Mouse (Mus musculus) kidney, embryonic 16.5 days (tissue): Measurements from ENCODE around the gene Slc4a1. TPM values are rescaled to one million over a fixed set of nuclear protein-coding genes. Genes with fewer than 3 reads are reported as not detected.

Experiments
- microRNA-seq: library from miRNA; unstranded; fragments of <30 nt; microRNA quantifications from one replicate; pipeline ENCODE4, GENCODE M21; 2016
- polyA plus RNA-seq: library from polyadenylated mRNA; unstranded; fragments of >200 nt; fragmentation: Nextera tagmentation; extraction: Ambion mirVana; gene quantifications from 2 replicates; pipeline ENCODE4 v1.2.1, GENCODE M21; 2015

Gene Slc4a1
- polyA plus RNA-seq, 1 experiment from 2014 or later = 9.0 TPM

Small RNA genes within 50 kb of the gene (microRNA-seq; reads per million reads assigned to microRNA genes)
- gene Mir6930 = not detected

Other genes with a start within 250 kb of the Slc4a1 start
- 0.10 and 0.17 TPM in 2 replicates for gene Nags, start 220.7 kb downstream of the Slc4a1 start, polyA plus RNA-seq
- 42.7 and 43.1 TPM in 2 replicates for gene Tmem101, start 209.8 kb downstream of the Slc4a1 start, polyA plus RNA-seq
- 90.2 and 108 TPM in 2 replicates for gene Lsm12, start 180.9 kb downstream of the Slc4a1 start, polyA plus RNA-seq
- 46.0 and 49.9 TPM in 2 replicates for gene G6pc3, start 176.6 kb downstream of the Slc4a1 start, polyA plus RNA-seq
- 51.5 and 59.8 TPM in 2 replicates for gene Hdac5, start 136.0 kb downstream of the Slc4a1 start, polyA plus RNA-seq
- gene BC030867, start 117.3 kb downstream of the Slc4a1 start, polyA plus RNA-seq = 21.2 and 24.6 TPM in 2 replicates
- gene Asb16, start 97.5 kb downstream of the Slc4a1 start, polyA plus RNA-seq = not detected in 2 replicates
- 64.4 and 66.7 TPM in 2 replicates for gene Tmub2, start 81.3 kb downstream of the Slc4a1 start, polyA plus RNA-seq
- gene Atxn7l3, start 69.6 kb downstream of the Slc4a1 start, polyA plus RNA-seq = 12.4 and 13.3 TPM in 2 replicates
- 94.7 and 97.3 TPM in 2 replicates for gene Ubtf, start 46.5 kb downstream of the Slc4a1 start, polyA plus RNA-seq
- gene Rundc3a, start 27.2 kb upstream of the Slc4a1 start, polyA plus RNA-seq = 3.3 and 3.9 TPM in 2 replicates
- gene Slc25a39, start 41.7 kb upstream of the Slc4a1 start, polyA plus RNA-seq = 337 and 360 TPM in 2 replicates
- gene Grn, start 64.1 kb upstream of the Slc4a1 start, polyA plus RNA-seq = 208 and 213 TPM in 2 replicates
- 5.3 and 5.8 TPM in 2 replicates for gene Fam171a2, start 81.5 kb upstream of the Slc4a1 start, polyA plus RNA-seq
- 10.2 and 10.8 TPM in 2 replicates for gene Itga2b, start 103.9 kb upstream of the Slc4a1 start, polyA plus RNA-seq
- 47.5 and 63.8 TPM in 2 replicates for gene Gpatch8, start 190.2 kb upstream of the Slc4a1 start, polyA plus RNA-seq
- 7.9 and 10.8 TPM in 2 replicates for gene Gm11627, start 213.3 kb upstream of the Slc4a1 start, polyA plus RNA-seq
- gene Fzd2, start 238.2 kb upstream of the Slc4a1 start, polyA plus RNA-seq = 27.2 and 27.5 TPM in 2 replicates